Mouse (Mus musculus) splenic B cell, adult 2 months (primary cell): Measurements from ENCODE around the gene Cyp2d10.

Experiments
- DNase-seq: peaks from one replicate; pipeline ENCODE4 v3.0.0-alpha.2; 2011; ENCODE audit warnings: low read depth, low spot score
- H3K27me3 ChIP-seq: 2 replicates; pipeline ENCODE4 v1.6.1; 2012; ENCODE audit warnings: mild to moderate bottlenecking, low read length, moderate library complexity, mixed read lengths; ENCODE audit not compliant: control insufficient read depth, poor library complexity, insufficient read depth, severe bottlenecking
- H3K36me3 ChIP-seq: 2 replicates; pipeline ENCODE4 v1.6.1; 2012; ENCODE audit warnings: mild to moderate bottlenecking, low read length, moderate library complexity, mixed read lengths; ENCODE audit not compliant: control insufficient read depth, poor library complexity, insufficient read depth, severe bottlenecking

Cyp2d10 gene

GRCm38 (mm10) chr15:82358431-82359260 is 48.3 kb downstream of the Cyp2d10 start:
- H3K36me3 ChIP-seq, result no peaks in the 10 kb centered on the region
- H3K27me3 ChIP-seq, result no peaks in the 10 kb centered on the region
- no peak for DNase-seq

GRCm38 (mm10) chr15:82354126-82354945 is 52.7 kb downstream of the Cyp2d10 start, which contains the start of gene Ndufa6:
TSS of gene Ndufa6 (minus strand) at chr15:82354322.
- peak; percentile 100 for DNase-seq
- no peaks in the 10 kb centered on the region for H3K27me3 ChIP-seq
- H3K36me3 ChIP-seq, result peaks cover 9% of the 10 kb centered on the region

- Histone ChIP-seq H3K36me3 (peaks cover 11% of the 10 kb centered on the region), H3K27me3 (no peaks in the 10 kb centered on the region)
- no peak for DNase-seq
These were observed 53.3 kb downstream of the Cyp2d10 start for GRCm38 (mm10) chr15:82353745-82354113.

GRCm38 (mm10) chr15:82353078-82353744 is 53.8 kb downstream of the Cyp2d10 start:
- Histone ChIP-seq H3K36me3 (peaks cover 11% of the 10 kb centered on the region), H3K27me3 (no peaks in the 10 kb centered on the region)
- no peak for DNase-seq
